Mouse (Mus musculus) cerebral cortex, adult 2 months (tissue): ENCODE measurements around the gene Ubqln5.

Experiments used
- WGBS: fragments of 180-500 bp; shearing (Covaris S2); methylation state at CpG from one replicate; pipeline ENCODE4 v1.1.7; 2018; 5-methylcytosine and 5-hydroxymethylcytosine counted together

Gene Ubqln5

DNA sequence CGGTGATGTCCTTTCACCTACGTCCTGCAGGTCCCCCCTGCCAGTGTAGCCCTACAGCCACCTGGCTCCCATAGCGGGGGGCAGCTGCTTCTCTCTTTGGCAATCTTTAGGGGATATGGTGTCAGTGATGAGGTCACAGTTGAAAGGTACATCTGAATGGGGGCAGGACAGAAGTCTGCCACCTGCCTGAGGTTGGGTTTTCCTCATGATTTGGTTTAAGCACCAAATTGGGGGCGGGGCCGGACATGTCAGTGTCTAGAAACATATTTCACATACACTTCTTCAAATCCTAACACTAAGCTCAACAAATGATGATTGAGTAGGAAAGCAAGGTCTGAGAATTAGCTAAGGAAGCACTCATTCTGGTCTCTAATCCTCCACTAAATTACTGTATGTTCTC lies at the start of gene Ubqln5:
Gene Ubqln5 (minus strand): TSS at position 101 of the 400 bp plus-strand sequence.
- 90% methylated on average over 5 of the region's 5 CpGs for WGBS

DNA sequence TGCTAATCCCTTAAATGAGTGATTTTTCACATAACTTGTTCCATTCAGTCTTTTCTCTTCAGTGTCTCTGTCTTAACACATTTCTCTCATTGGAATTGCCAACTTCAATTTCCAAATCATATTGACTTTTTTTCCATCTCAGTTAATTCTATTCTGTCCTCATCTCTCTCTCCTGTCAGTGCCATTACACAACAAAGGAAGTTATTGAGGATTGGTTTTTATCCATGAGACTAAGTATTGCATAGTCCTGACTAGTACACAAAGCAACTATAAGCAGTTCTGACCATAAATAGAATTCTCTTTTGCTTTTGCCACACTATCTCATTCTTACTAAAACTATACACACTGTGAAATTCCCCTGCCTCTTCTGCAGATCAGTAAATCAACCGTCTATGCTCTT lies 49.4 kb upstream of the Ubqln5 start:
- WGBS: 59% methylated on average over 1 of the region's 1 CpGs

DNA sequence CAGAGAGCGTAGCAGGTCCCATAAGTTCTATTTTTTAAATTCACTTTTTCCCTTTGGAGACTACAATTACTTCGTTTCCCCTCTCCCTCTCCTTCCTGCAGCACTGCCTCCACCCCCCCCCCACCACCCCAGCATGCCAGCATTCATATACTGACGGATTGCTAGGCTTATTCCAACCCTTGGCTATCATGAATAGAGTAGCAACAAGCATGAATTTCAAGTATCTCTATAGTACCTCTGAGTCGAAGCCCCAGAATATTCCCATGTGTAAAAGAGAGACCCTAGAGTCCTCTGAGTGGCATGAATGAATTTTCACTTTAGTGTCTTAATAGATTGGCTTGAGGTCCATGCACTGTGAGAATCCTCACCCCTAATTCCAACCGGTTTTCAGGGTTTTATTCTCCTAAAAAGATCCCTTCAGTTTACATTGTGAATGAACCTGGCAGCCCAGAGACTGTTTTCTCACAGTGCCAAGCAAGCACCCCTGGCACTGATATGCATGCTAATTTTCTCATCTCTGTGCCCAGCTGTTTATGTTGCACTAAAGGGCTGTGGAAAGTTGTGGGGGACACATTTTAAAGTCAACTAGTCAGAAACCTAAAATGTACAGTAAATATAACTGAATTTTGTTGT lies 48.9 kb upstream of the Ubqln5 start:
- 65% methylated on average over 5 of the region's 5 CpGs for WGBS

GRCm38 (mm10) chr7:104175085-104175484 lies 45.5 kb upstream of the Ubqln5 start:
- 40% methylated on average over 1 of the region's 1 CpGs for WGBS

DNA sequence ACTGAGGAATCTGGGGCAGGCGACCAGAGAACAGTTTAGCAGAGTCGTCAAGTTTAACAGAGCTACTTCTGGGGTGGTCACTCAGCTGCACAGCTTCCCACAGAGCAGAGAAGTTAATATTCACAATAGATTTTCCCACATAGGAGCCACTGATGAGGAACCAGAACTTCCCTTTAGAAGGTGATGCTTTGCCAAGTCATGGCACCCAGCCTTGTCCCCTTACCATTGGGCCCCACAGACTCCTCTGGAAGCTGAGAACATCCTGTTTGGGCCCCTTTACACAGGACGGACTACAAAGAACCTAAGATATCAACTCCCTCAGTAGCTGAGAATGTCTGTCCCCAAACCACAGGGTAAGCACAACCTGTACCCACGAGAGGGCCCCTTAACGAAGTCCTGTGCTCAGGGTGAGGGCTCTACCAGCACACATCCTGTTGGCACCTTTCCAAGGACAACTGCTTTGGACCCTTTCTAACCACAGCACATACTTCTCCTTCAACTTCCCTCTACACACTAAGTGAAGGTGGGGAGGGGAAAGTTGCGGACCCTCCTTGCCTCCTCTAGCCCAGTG lies 40.1 kb upstream of the Ubqln5 start:
- WGBS: 67% methylated on average over 6 of the region's 6 CpGs

- 88% methylated on average over 6 of the region's 6 CpGs for WGBS
Observed at GRCm38 (mm10) chr7:104167105-104167504, 37.5 kb upstream of the Ubqln5 start.

- WGBS: 85% methylated on average over 2 of the region's 2 CpGs
Observed at GRCm38 (mm10) chr7:104150456-104150855, 20.8 kb upstream of the Ubqln5 start, which contains the start of gene Ubqlnl. Gene Ubqlnl (minus strand): TSS chr7:104150556.

- WGBS: 72% methylated on average over 3 of the region's 3 CpGs
Observed at GRCm38 (mm10) chr7:104143179-104143578, 13.6 kb upstream of the Ubqln5 start, which contains the start of gene Ubqln3. Gene Ubqln3 (minus strand): TSS chr7:104143279.

DNA sequence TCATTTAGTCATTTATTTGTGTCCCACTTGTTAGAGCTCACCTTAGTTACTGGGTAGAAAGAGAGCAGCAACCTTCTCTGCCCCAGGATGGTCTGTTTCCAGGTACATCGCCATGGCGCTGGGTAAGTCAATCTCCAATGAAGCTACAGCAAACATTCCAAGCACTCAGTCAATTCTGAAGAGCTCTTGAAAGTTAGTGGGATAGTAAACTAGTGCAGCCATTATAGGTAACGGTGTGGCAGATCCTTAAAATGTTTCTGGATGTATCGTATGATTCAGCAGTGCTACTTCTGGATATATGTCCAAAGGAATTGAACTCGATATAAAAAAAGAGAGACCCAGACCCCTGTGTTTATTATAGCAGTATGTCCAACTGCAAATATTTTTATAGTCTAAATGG lies 7.7 kb upstream of the Ubqln5 start, which contains the start of gene Olfr643:
Gene Olfr643 (minus strand): TSS at position 101 of the 400 bp plus-strand sequence.
- WGBS: 87% methylated on average over 5 of the region's 5 CpGs

GRCm38 (mm10) chr7:104104757-104104972 lies 25.0 kb downstream of the Ubqln5 start, which contains the start of gene Olfr646:
Gene Olfr646 (plus strand): TSS chr7:104104873.

DNA sequence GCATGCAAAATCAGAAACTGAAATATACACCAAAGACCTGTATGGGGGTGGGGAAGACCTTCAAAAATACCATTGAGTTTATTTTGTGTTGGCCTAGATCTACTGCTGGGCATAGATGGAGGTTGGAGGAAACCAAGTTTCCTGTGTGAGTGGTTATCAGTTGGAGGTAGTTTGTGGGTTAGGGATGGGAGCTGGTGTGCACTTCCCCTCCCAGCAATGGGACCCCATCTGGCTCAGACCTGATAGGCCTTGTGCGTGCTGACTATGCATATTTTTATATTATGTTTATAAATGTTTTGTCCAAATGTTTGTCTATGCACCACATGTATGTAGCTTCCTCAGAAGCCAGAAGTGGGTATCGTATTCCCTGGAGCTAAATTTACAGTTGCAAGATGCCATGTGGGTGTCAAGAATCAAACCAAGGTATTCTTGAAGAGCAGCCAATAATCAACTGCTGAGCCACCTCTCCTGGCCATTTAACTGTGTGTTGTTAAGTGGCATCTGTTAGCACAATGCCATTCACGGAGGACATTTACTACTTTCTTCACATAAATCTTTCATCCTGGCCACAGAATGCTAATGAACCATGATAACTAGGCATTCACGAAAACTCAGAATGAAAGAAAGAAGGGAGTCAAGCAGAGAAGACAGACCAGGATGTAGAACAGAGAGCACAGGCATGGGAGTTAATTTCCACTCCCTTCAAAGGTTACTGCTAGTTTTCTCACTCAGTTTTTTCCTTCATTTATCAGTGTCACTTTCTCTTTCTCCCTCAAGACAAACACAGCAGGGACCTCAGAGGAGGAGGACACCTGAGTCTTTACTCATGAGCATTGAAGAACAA lies 25.5 kb downstream of the Ubqln5 start:
- WGBS: 63% methylated on average over 4 of the region's 4 CpGs

DNA sequence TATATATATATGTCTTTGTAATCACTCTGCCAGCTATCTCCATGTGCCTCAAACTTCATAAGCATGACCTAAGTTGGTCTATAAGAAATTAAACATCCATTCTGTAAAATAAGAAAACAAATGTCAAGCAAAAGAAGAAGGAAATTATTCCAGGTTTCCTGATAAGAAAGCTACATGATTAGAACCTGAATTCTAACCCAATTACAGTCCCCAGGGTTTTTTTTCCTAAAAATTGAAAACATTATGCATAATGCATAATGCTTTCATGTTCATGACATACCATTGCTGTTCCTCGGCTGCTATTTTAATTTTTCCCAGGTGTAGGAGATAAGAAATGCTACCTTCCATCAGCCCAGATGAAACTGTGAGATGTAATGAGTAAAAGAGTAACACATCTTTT lies 44.3 kb downstream of the Ubqln5 start, which contains the start of gene Olfr645:
Gene Olfr645 (minus strand): TSS at position 101 of the 400 bp plus-strand sequence.
- 77% methylated on average over 1 of the region's 1 CpGs for WGBS
